ENCODE assay signal across 18 mouse cellular contexts in the genomic region with DNA sequence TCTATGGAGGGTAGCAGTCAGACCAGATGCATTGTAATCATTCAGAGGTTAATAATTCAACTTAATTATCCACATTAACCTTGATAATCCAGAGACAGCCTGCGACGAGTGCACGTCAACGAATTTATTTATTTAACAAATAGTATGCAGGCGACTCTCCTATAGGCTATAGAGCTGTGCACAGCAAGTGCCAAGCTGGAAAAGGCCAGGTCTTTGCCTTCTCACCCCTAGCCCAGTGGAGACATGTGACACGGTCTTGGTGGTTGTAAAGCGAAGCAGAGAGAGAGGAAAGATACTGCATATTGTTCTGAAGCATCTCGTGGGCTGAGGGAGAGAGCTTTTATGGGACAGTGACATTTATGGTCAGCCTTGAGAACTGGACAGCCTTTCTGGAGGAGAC.
DNase-seq lines count a peak whose midpoint lies in the region; ATAC-seq and TF ChIP-seq lines count a peak whose summit lies in the region.
"Had no signal": no experiment of that assay in that cellular context is flagged by ENCODE, and none has a peak within 500 bp of the region (broad histone marks: within the 10 kb centered on the region; RNA-seq: fewer than 3 reads in every experiment).

No protein-coding gene starts in this region.

- intact Hi-C loops in gastrocnemius, adult 2 months (cut with DNase I) = no loop called here

- ATAC-seq in kidney, embryonic 14.5 days (ENCODE audit: low FRiP score, low TSS enrichment) = peak; percentile 58
- ATAC-seq in neural tube, embryonic 13.5 days (ENCODE audit: low read depth) = no peak
- ATAC-seq in stomach, postnatal 0 days (ENCODE audit: low FRiP score, low TSS enrichment) = 0 out of 2 replicates have a peak, but pooled peaks have one; percentile 51
- ATAC-seq: inflammation-experienced regulatory T-cells, adult 6 months had no signal

- H3K9me3 ChIP-seq in kidney, embryonic 14.5 days (ENCODE audit: control insufficient read depth, low read length) = no peaks in the 10 kb centered on the region
- H3K9me3 ChIP-seq in neural tube, embryonic 13.5 days = no peaks in the 10 kb centered on the region
- H3K9me3 ChIP-seq in stomach, postnatal 0 days (ENCODE audit: control insufficient read depth, low read length) = no peaks in the 10 kb centered on the region
- H3K9me3 ChIP-seq: heart, embryonic 13.5 days; limb, embryonic 13.5 days; liver, embryonic 13.5 days; midbrain, embryonic 10.5 days had no signal

- no peak overlapping the region for H3K4me2 ChIP-seq in kidney, embryonic 14.5 days (replicated peaks; ENCODE audit: low read depth, low read length)
- no peak overlapping the region for H3K4me2 ChIP-seq in neural tube, embryonic 13.5 days
- H3K4me2 ChIP-seq in stomach, postnatal 0 days (replicated peaks; ENCODE audit: low read depth) = no peak overlapping the region
- H3K4me2 ChIP-seq: heart, embryonic 13.5 days; limb, embryonic 13.5 days; liver, embryonic 13.5 days; lung, embryonic 14.5 days had no signal

- WGBS in kidney, embryonic 14.5 days = 19% methylated on average over 8 of the region's 8 CpGs
- WGBS in neural tube, embryonic 13.5 days = 41% methylated on average over 8 of the region's 8 CpGs
- 48% methylated on average over 8 of the region's 8 CpGs for whole genome bisulfite sequencing in stomach, postnatal 0 days

- no peak overlapping the region for H3K4me3 ChIP-seq in gastrocnemius, adult 2 months
- no peak overlapping the region for H3K4me3 ChIP-seq in kidney, embryonic 14.5 days (ENCODE audit: low read length)
- no peak overlapping the region for H3K4me3 ChIP-seq in neural tube, embryonic 13.5 days
- no peak overlapping the region for H3K4me3 ChIP-seq in stomach, postnatal 0 days (ENCODE audit: low read depth, low read length)
- H3K4me3 ChIP-seq: heart, embryonic 13.5 days; limb, embryonic 13.5 days; liver, embryonic 13.5 days; midbrain, embryonic 10.5 days had no signal

- H3K27me3 ChIP-seq in kidney, embryonic 14.5 days (ENCODE audit: control insufficient read depth, insufficient read depth, low read length) = no peaks in the 10 kb centered on the region
- no peaks in the 10 kb centered on the region for H3K27me3 ChIP-seq in neural tube, embryonic 13.5 days
- H3K27me3 ChIP-seq in stomach, postnatal 0 days (ENCODE audit: control insufficient read depth, insufficient read depth, low read length) = no peaks in the 10 kb centered on the region
- H3K27me3 ChIP-seq: CH12.LX; heart, embryonic 13.5 days; limb, embryonic 13.5 days; liver, embryonic 13.5 days had no signal

- no peak overlapping the region for H3K9ac ChIP-seq in kidney, embryonic 14.5 days (ENCODE audit: low read depth, low read length)
- no peak overlapping the region for H3K9ac ChIP-seq in neural tube, embryonic 13.5 days
- H3K9ac ChIP-seq in stomach, postnatal 0 days (ENCODE audit: low read length) = no peak overlapping the region
- H3K9ac ChIP-seq: forebrain, postnatal 0 days; heart, embryonic 13.5 days; limb, embryonic 13.5 days; liver, embryonic 13.5 days; lung, embryonic 14.5 days had no signal

- H3K4me1 ChIP-seq in kidney, embryonic 14.5 days (ENCODE audit: control insufficient read depth, insufficient read depth, low read length) = peaks cover 21% of the 10 kb centered on the region
- H3K4me1 ChIP-seq in neural tube, embryonic 13.5 days (replicated peaks) = peaks cover 18% of the 10 kb centered on the region
- H3K4me1 ChIP-seq in stomach, postnatal 0 days (replicated peaks; ENCODE audit: control insufficient read depth, insufficient read depth) = 0 out of 2 replicates have a peak, but pooled peaks cover 4% of the 10 kb centered on the region
- H3K4me1 ChIP-seq: liver, embryonic 13.5 days had no signal

- TF ChIP-seq EP300 in stomach, postnatal 0 days (optimal IDR thresholded peaks at IDR 0.05) = no peak

- no peak for DNase-seq in gastrocnemius, adult 2 months
- DNase-seq in gastrocnemius, postnatal 4 days (ENCODE audit: low spot score in 2 of 2) = no peak
- no peak for DNase-seq in kidney, postnatal 25 days
- DNase-seq in neural tube, embryonic 10.5 days (ENCODE audit: extremely low spot score, low spot score) = no peak
- DNase-seq in stomach, postnatal 0 days (ENCODE audit: low spot score) = no peak
- DNase-seq in thymus, adult 18-20 months = no peak
- DNase-seq: liver, embryonic 13.5 days; thymus, postnatal 14 days had no signal

- peak overlapping the region; percentile 90 for H3K27ac ChIP-seq in gastrocnemius, adult 2 months
- H3K27ac ChIP-seq in kidney, embryonic 14.5 days (ENCODE audit: low read depth, low read length) = peak overlapping the region; percentile 66; the same call in 1 of the 2 replicates
- 0 out of 2 replicates have a peak overlapping the region, but pooled peaks have one; percentile 35 for H3K27ac ChIP-seq in neural tube, embryonic 13.5 days (replicated peaks)
- H3K27ac ChIP-seq in stomach, postnatal 0 days (replicated peaks) = no peak overlapping the region
- H3K27ac ChIP-seq: liver, embryonic 13.5 days; macrophage had no signal

- no peak for TF ChIP-seq CTCF in gastrocnemius, adult 2 months (IDR thresholded peaks at IDR 0.05)
- no peak for TF ChIP-seq CTCF in stomach, postnatal 0 days (IDR thresholded peaks at IDR 0.05; ENCODE audit: low read depth)

- no peaks in the 10 kb centered on the region for H3K36me3 ChIP-seq in kidney, embryonic 14.5 days (ENCODE audit: control insufficient read depth, insufficient read depth, low read length)
- H3K36me3 ChIP-seq in neural tube, embryonic 13.5 days = no peaks in the 10 kb centered on the region
- no peaks in the 10 kb centered on the region for H3K36me3 ChIP-seq in stomach, postnatal 0 days (ENCODE audit: control insufficient read depth, insufficient read depth, low read length)
- H3K36me3 ChIP-seq: heart, embryonic 13.5 days; limb, embryonic 13.5 days; liver, embryonic 13.5 days; midbrain, embryonic 10.5 days had no signal
